Mouse (Mus musculus) stomach, embryonic 16.5 days (tissue): ENCODE data around the gene Hist1h2bg. TPM values are rescaled to one million over a fixed set of nuclear protein-coding genes. Genes with fewer than 3 reads are reported as not detected.
A peak's percentile ranks its signal among the peaks of the same experiment; 100 is the strongest.
"Not testable (repeated sequence)": the region's sequence is repeated elsewhere in the genome, so short reads cannot be mapped to it uniquely, and the experiment has no call there.

Source experiments
- ATAC-seq: fragments of 200-750 bp; cut with Nextera tagmentation; 2 replicates; pipeline ENCODE4 v1.8.0; 2017; ENCODE audit warnings: moderate number of reproducible peaks, moderate TSS enrichment; ENCODE audit not compliant: insufficient read depth, low FRiP score
- H3K27ac ChIP-seq: fragments of 300-500 bp; sonication (generic); 2 replicates; pipeline ENCODE4 v1.5.1; 2014; ENCODE audit warnings: low read length
- H3K27me3 ChIP-seq: fragments of 300-500 bp; sonication (generic); 2 replicates; pipeline ENCODE4 v1.6.1; 2014; ENCODE audit warnings: low read length, control low read depth, mixed read lengths; ENCODE audit not compliant: control insufficient read depth, insufficient read depth
- H3K36me3 ChIP-seq: fragments of 300-500 bp; sonication (generic); 2 replicates; pipeline ENCODE4 v1.6.1; 2014; ENCODE audit warnings: low read length; ENCODE audit not compliant: control insufficient read depth, insufficient read depth
- H3K4me1 ChIP-seq: fragments of 300-500 bp; sonication (generic); 2 replicates; pipeline ENCODE4 v1.6.1; 2014; ENCODE audit warnings: low read length, control low read depth, mixed read lengths; ENCODE audit not compliant: control insufficient read depth, insufficient read depth
- H3K4me2 ChIP-seq: fragments of 300-500 bp; sonication (generic); 2 replicates; pipeline ENCODE4 v1.6.1; 2014; ENCODE audit warnings: low read depth, low read length, mixed read lengths
- H3K4me3 ChIP-seq: fragments of 300-500 bp; sonication (generic); replicated peaks from 2 replicates; pipeline ENCODE4 v1.5.1; 2014; ENCODE audit warnings: mild to moderate bottlenecking, low read length
- H3K9ac ChIP-seq: fragments of 300-500 bp; sonication (generic); 2 replicates; pipeline ENCODE4 v1.6.1; 2014; ENCODE audit warnings: low read length
- H3K9me3 ChIP-seq: fragments of 300-500 bp; sonication (generic); replicated peaks from 2 replicates; pipeline ENCODE4 v1.6.1; 2016; ENCODE audit warnings: low read length, control low read depth; ENCODE audit not compliant: control insufficient read depth
- WGBS: fragments of 180-500 bp; shearing (Covaris S2); extraction: QIAGEN DNeasy Blood & Tissue Kit; methylation state at CpG from one replicate; pipeline ENCODE4 v1.1.7; 2014; 5-methylcytosine and 5-hydroxymethylcytosine counted together
- polyA plus RNA-seq: library from polyadenylated mRNA; unstranded; fragments of >200 nt; fragmentation: Nextera tagmentation; extraction: Ambion mirVana; gene quantifications from 2 replicates; pipeline ENCODE4 v1.2.1, GENCODE M21; 2015

Hist1h2bg gene
- polyA plus RNA-seq, 1 experiment from 2014 or later, result 16.8 TPM

GRCm38 (mm10) chr13:23537006-23537710, 34.0 kb upstream of the Hist1h2bg start:
- Histone ChIP-seq H3K9me3 (no peaks in the 10 kb centered on the region), H3K27me3 (no peaks in the 10 kb centered on the region), H3K9ac (peak overlapping the region; percentile 18; the same call in 1 of the 2 replicates), H3K4me2 (peak overlapping the region; percentile 56), H3K36me3 (no peaks in the 10 kb centered on the region), H3K27ac (no peak overlapping the region; the same call in 1 of the 2 replicates), H3K4me3 (peak overlapping the region; percentile 26), H3K4me1 (peaks cover 30% of the 10 kb centered on the region)
- ATAC-seq, result no peak
- whole genome bisulfite sequencing, result 67% methylated on average over 3 of the region's 3 CpGs

DNA sequence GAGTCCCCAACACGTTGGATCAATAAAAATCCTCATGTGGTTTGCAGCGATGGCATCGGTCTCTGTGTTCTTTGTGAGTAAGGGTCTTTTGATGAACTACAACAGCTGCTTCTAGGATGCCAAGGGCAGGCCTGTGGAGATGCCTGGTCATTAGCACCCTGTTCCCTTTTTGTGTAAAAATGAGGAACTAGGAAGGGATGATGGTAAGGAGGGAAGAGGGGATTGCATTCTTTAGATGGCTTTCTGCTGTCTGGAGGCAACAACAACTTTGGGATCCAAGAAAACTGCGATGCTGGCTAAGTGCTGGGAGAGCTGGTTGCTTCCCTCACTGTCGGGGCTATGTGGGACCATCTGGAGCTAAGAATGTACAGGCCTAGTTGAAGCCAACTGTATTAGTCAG, 32.9 kb upstream of the Hist1h2bg start:
- ATAC-seq, result no peak
- H3K36me3 ChIP-seq, result no peaks in the 10 kb centered on the region
- WGBS, result 69% methylated on average over 5 of the region's 5 CpGs
- H3K27me3 ChIP-seq, result no peaks in the 10 kb centered on the region
- H3K4me1 ChIP-seq, result peaks cover 19% of the 10 kb centered on the region
- H3K27ac ChIP-seq, result no peak overlapping the region
- H3K9me3 ChIP-seq, result no peaks in the 10 kb centered on the region
- H3K4me2 ChIP-seq, result no peak overlapping the region
- no peak overlapping the region for H3K9ac ChIP-seq
- no peak overlapping the region for H3K4me3 ChIP-seq

GRCm38 (mm10) chr13:23539821-23540220, 31.4 kb upstream of the Hist1h2bg start:
- 73% methylated on average over 1 of the region's 1 CpGs for WGBS
- H3K9ac ChIP-seq, H3K4me2 ChIP-seq, H3K27ac ChIP-seq, H3K4me3 ChIP-seq, ATAC-seq, H3K36me3 ChIP-seq, H3K27me3 ChIP-seq, H3K9me3 ChIP-seq: not testable (repeated sequence)
- H3K4me1 ChIP-seq, result peaks cover 11% of the 10 kb centered on the region

GRCm38 (mm10) chr13:23541497-23541896, 29.7 kb upstream of the Hist1h2bg start:
- no peak overlapping the region for H3K27ac ChIP-seq
- 81% methylated on average over 3 of the region's 3 CpGs for WGBS
- no peak for ATAC-seq
- no peaks in the 10 kb centered on the region for H3K27me3 ChIP-seq
- no peak overlapping the region; the same call in 1 of the 2 replicates for H3K4me2 ChIP-seq
- peaks cover 8% of the 10 kb centered on the region for H3K4me1 ChIP-seq
- no peak overlapping the region for H3K9ac ChIP-seq
- no peaks in the 10 kb centered on the region for H3K36me3 ChIP-seq
- H3K4me3 ChIP-seq, result no peak overlapping the region
- H3K9me3 ChIP-seq, result no peaks in the 10 kb centered on the region

DNA sequence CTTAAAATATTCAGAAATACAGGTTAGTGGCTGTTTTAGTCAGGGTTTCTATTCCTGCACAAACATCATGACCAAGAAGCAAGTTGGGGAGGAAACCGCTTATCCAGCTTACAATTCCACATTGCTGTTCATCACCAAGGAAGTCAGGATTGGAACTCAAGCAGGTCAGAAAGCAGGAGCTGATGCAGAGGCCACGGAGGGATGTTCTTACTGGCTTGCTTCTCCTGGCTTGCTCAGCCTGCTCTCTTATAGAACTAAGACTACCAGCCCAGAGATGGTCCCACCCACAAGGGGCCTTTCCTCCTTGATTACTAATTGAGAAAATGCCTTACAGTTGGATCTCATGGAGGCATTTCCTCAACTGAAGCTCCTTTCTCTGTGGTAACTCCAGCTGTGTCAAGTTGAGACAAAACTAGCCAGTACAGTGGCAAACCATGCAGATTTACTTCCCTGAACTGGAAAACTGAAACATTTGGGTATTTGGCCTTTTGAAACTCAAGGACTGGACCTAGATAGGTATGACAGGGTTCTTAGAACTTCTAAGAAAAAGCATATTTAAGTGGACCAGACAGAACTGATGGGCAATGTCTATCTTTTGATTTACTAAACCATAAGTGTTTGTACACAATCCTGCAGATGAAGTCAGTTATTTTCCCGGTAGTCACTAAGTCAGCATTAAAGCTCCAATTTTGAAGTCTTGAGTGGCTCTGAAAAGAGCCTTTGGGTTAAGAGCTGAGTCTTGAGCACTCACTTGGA, 28.8 kb upstream of the Hist1h2bg start:
- 6% methylated on average over 3 of the region's 3 CpGs for WGBS
- not testable (repeated sequence) for H3K9me3 ChIP-seq, H3K4me1 ChIP-seq, ATAC-seq, H3K36me3 ChIP-seq, H3K27me3 ChIP-seq
- peak overlapping the region; percentile 81 for H3K4me2 ChIP-seq
- H3K27ac ChIP-seq, result peak overlapping the region; percentile 87
- peak overlapping the region; percentile 55 for H3K4me3 ChIP-seq
- H3K9ac ChIP-seq, result peak overlapping the region; percentile 72

GRCm38 (mm10) chr13:23542999-23543607, 28.1 kb upstream of the Hist1h2bg start, which contains the start of gene Hist1h2bh:
Gene Hist1h2bh, minus strand, starts transcription at chr13:23543392.
- Histone ChIP-seq H3K9ac (peak within 1 kb of the TSS; percentile 72), H3K4me2 (peak within 1 kb of the TSS; percentile 81), H3K27ac (peak within 1 kb of the TSS; percentile 94), H3K4me3 (peak within 1 kb of the TSS; percentile 55)
- not testable (repeated sequence) for H3K36me3 ChIP-seq, H3K27me3 ChIP-seq, H3K9me3 ChIP-seq, H3K4me1 ChIP-seq
- under 1% methylated on average over 27 of the region's 42 CpGs for WGBS
- peak; percentile 95 for ATAC-seq

GRCm38 (mm10) chr13:23543965-23544786, 27.0 kb upstream of the Hist1h2bg start, which contains the start of gene Hist1h3f:
Gene Hist1h3f, plus strand, starts transcription at chr13:23544052.
- Histone ChIP-seq H3K4me3 (peak within 1 kb of the TSS; percentile 55), H3K9me3 (no peaks in the 10 kb centered on the region), H3K9ac (peak within 1 kb of the TSS; percentile 72), H3K27ac (peak within 1 kb of the TSS; percentile 94), H3K27me3 (no peaks in the 10 kb centered on the region), H3K4me2 (peak within 1 kb of the TSS; percentile 81), H3K36me3 (no peaks in the 10 kb centered on the region), H3K4me1 (0 out of 2 replicates have a peak, but pooled peaks cover 2% of the 10 kb centered on the region)
- WGBS, result under 1% methylated on average over 21 of the region's 45 CpGs
- peak; percentile 92 for ATAC-seq

DNA sequence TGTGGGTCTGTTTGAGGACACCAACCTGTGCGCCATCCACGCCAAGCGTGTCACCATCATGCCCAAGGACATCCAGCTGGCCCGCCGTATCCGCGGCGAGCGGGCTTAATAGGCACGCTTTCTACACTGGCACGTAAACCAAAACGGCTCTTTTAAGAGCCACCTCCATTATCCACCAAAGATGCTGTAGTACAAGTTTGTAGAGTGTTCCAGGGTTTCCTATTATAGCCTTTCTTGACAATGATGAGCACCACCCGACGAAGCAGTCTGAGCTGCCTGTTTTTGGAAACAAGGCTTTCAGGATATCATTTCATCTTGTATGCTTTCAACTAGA, 26.4 kb upstream of the Hist1h2bg start:
- 0% methylated on average over 11 of the region's 14 CpGs for WGBS
- not testable (repeated sequence) for H3K27me3 ChIP-seq, H3K9me3 ChIP-seq, H3K36me3 ChIP-seq, H3K4me1 ChIP-seq
- Histone ChIP-seq H3K27ac (peak overlapping the region; percentile 60; the same call in 1 of the 2 replicates), H3K4me2 (0 out of 2 replicates have a peak overlapping the region, but pooled peaks have one; percentile 35), H3K4me3 (peak overlapping the region; percentile 51), H3K9ac (peak overlapping the region; percentile 55; the same call in 1 of the 2 replicates)
- 0 out of 2 replicates have a peak, but pooled peaks have one; percentile 3 for ATAC-seq
